ENCODE assay signal across 10 mouse cellular contexts in genomic region chr7:84128661-84129060, GRCm38 (mm10). TPM values are rescaled to one million over a fixed set of nuclear protein-coding genes. Genes with fewer than 3 reads are reported as not detected.
DNase-seq lines count a peak whose midpoint lies in the region; TF ChIP-seq lines count a peak whose summit lies in the region.
"Had no signal": no experiment of that assay in that cellular context is flagged by ENCODE, and none has a peak within 500 bp of the region (broad histone marks: within the 10 kb centered on the region; RNA-seq: fewer than 3 reads in every experiment).

No protein-coding gene starts in this region.

- peak overlapping the region; percentile 71 for H3K27ac ChIP-seq in gastrocnemius, adult 2 months
- H3K27ac ChIP-seq: liver, embryonic 13.5 days had no signal

- TF ChIP-seq CTCF in gastrocnemius, adult 2 months (IDR thresholded peaks at IDR 0.05): no peak

- peak overlapping the region; percentile 46 for H3K4me3 ChIP-seq in gastrocnemius, adult 2 months
- H3K4me3 ChIP-seq: liver, embryonic 13.5 days had no signal

- DNase-seq in gastrocnemius, adult 2 months: peak; percentile 39
- DNase-seq in gastrocnemius, adult 8-10 months (ENCODE audit: low spot score in 2 of 2): no peak
- DNase-seq in gastrocnemius, postnatal 10 days: peak; percentile 10
- peak; percentile 68 to 77 for DNase-seq in kidney, adult 8-10 months
- peak; percentile 53 to 83 for DNase-seq in lung, postnatal 4 days
- DNase-seq in spleen, postnatal 14 days (ENCODE audit: low spot score in 2 of 2): no peak
- DNase-seq in urinary bladder, adult 18-20 months (ENCODE audit: low spot score in 2 of 2): no peak
- DNase-seq in embryo, embryonic 10 days (ENCODE audit: low spot score): no peak
- DNase-seq: liver, embryonic 13.5 days had no signal

- intact Hi-C loops in gastrocnemius, adult 2 months (cut with DNase I): no loop called here

RNA-seq across cellular contexts. Expression of gene Abhd17c, which starts 23.0 kb away (rescaled TPM):
- total RNA-seq in gastrocnemius, adult 2 months (2021): 1 to 10 TPM; 6.4 to 9.3 TPM
- 10 to 100 TPM in 1 of 4 experiments, 1 to 10 TPM in 3; 8.5 to 10.2 (median 8.9) TPM for total RNA-seq in gastrocnemius, adult 8-10 months (2022)
- total RNA-seq in gastrocnemius, postnatal 10 days (2021): 10 to 100 TPM in 1 of 2 experiments, 1 to 10 TPM in 1; 7.5 to 10.5 TPM

RNA-seq across cellular contexts. Expression of gene Cemip, which starts 42.4 kb away (rescaled TPM):
- total RNA-seq in gastrocnemius, adult 2 months (2021): not detected
- under 1 TPM in 1 of 4 experiments, not detected in 3; 0.15 TPM for total RNA-seq in gastrocnemius, adult 8-10 months (2022)
- total RNA-seq in gastrocnemius, postnatal 10 days (2021): 1 to 10 TPM in 1 of 2 experiments, under 1 TPM in 1; 0.31 to 2.6 TPM
- total RNA-seq: MEL had no signal

Comparison
In these comparisons a context has a peak if more than half of its experiments do, and no peak if none do; other contexts are left out.
1. DNase-seq: peak in gastrocnemius, adult 2 months (single experiment), gastrocnemius, postnatal 10 days (single experiment), kidney, adult 8-10 months (2 of 2) and lung, postnatal 4 days (2 of 2); none in gastrocnemius, adult 8-10 months (0 of 2), spleen, postnatal 14 days (0 of 2), urinary bladder, adult 18-20 months (0 of 2) and embryo, embryonic 10 days (single experiment).